Mouse (Mus musculus): ENCODE data around the gene Hnrnpl. TPM values are rescaled to one million over a fixed set of nuclear protein-coding genes. Genes with fewer than 3 reads are reported as not detected.

Hnrnpl gene
- total and polyA plus RNA-seq, 3 experiments, result 296 to 645 (median 371) TPM

- dilution Hi-C loops (cut with MboI; ENCODE audit: extremely low pct_ligation_motif_present, extremely low pct_unique_long_range_greater_than_20kb, low sequenced_read_pairs) (no loop called here), in situ Hi-C loops (cut with MboI; ENCODE audit: low pct_ligation_motif_present, low pct_unique_long_range_greater_than_20kb, low sequenced_read_pairs) (no loop called here)
- Histone ChIP-seq H3K27ac (ENCODE audit: insufficient read depth, low read depth) (no peak within 1 kb of the TSS; the same call in 1 of the 2 replicates), H3K4me3 (replicated peaks in 1 of 3; ENCODE audit: low read depth in 2 of 3, low read length in 2 of 3, poor library complexity in 1 of 3) (peak within 1 kb of the TSS; percentile 81 to 88 (median 86)), H3K27me3 (replicated peaks) (no peaks in the 10 kb centered on the region), H3K4me2 (ENCODE audit: insufficient read depth, low read depth, poor library complexity, severe bottlenecking) (peak within 1 kb of the TSS; percentile 83), H3K9ac (ENCODE audit: insufficient read depth, low read depth) (peak within 1 kb of the TSS; percentile 84), H3K36me3 (replicated peaks in 1 of 2; ENCODE audit: control insufficient read depth in 1 of 2, insufficient read depth in 1 of 2, low read length in 1 of 2) (peaks cover 19 to 38% of the 10 kb centered on the region in 2 experiments), H3K79me2 (replicated peaks; ENCODE audit: control insufficient read depth, extremely low read depth, insufficient read depth, poor library complexity, severe bottlenecking) (peaks cover 34% of the 10 kb centered on the region), H3K4me1 (ENCODE audit: control insufficient read depth in 1 of 2, insufficient read depth in 2 of 2) (peaks cover 14 to 40% of the 10 kb centered on the region in 2 experiments), H3K9me3 (replicated peaks; ENCODE audit: low read length) (no peaks in the 10 kb centered on the region)
- TF ChIP-seq NELFE (IDR thresholded peaks at IDR 0.05; ENCODE audit: low read depth, low read length) (peak; percentile 65; the same call in 1 of the 2 replicates), USF1 (IDR thresholded peaks at IDR 0.05; ENCODE audit: low read depth, low read length) (peak; percentile 45), ELF1 (IDR thresholded peaks at IDR 0.05; ENCODE audit: low read depth, low read length) (peak; percentile 94), ZMIZ1 (IDR thresholded peaks at IDR 0.05; ENCODE audit: low read depth, low read length) (no peak; the same call in 1 of the 2 replicates), POLR2AphosphoS2 (IDR thresholded peaks at IDR 0.05; ENCODE audit: low read depth, low read length) (no peak; the same call in 1 of the 2 replicates), E2F4 (IDR thresholded peaks at IDR 0.05; ENCODE audit: insufficient replicate concordance, low read depth, low read length) (no peak), TCF12 (IDR thresholded peaks at IDR 0.05; ENCODE audit: low read depth, low read length) (peak; percentile 65; the same call in 1 of the 2 replicates), NRF1 (IDR thresholded peaks at IDR 0.05; ENCODE audit: low read depth, low read length) (peak; percentile 74), MXI1 (IDR thresholded peaks at IDR 0.05; ENCODE audit: low read depth, low read length) (peak; percentile 93), MAFK (IDR thresholded peaks at IDR 0.05; ENCODE audit: insufficient replicate concordance, low read length) (no peak), JUND (conservative IDR thresholded peaks at IDR 0.05; ENCODE audit: low read depth, low read length) (no peak), SIN3A (IDR thresholded peaks at IDR 0.05; ENCODE audit: low read length) (peak; percentile 97), ZNF384 (IDR thresholded peaks at IDR 0.05; ENCODE audit: low read depth, low read length) (no peak), CHD1 (IDR thresholded peaks at IDR 0.05; ENCODE audit: low read depth, low read length) (no peak), MAZ (IDR thresholded peaks at IDR 0.05; ENCODE audit: low read depth, low read length) (peak; percentile 68; the same call in 1 of the 2 replicates), RCOR1 (conservative IDR thresholded peaks at IDR 0.05; ENCODE audit: low read depth, low read length) (0 out of 2 replicates have a peak, but pooled peaks have one; percentile 28), USF2 (conservative IDR thresholded peaks at IDR 0.05; ENCODE audit: low read depth, low read length) (no peak; the same call in 1 of the 2 replicates), CHD2 (IDR thresholded peaks at IDR 0.05; ENCODE audit: low read length) (peak; percentile 92), CTCF (conservative IDR thresholded peaks at IDR 0.05 in 1 of 2, IDR thresholded peaks at IDR 0.05 in 1 of 2; ENCODE audit: low read depth in 2 of 2, low read length in 2 of 2) (no peak), PAX5 (IDR thresholded peaks at IDR 0.05; ENCODE audit: low read length) (no peak), RAD21 (IDR thresholded peaks at IDR 0.05; ENCODE audit: low read depth, low read length) (no peak), KAT2A (IDR thresholded peaks at IDR 0.05; ENCODE audit: insufficient replicate concordance, low read length) (peak; percentile 100), TBP (conservative IDR thresholded peaks at IDR 0.05; ENCODE audit: low read depth, low read length) (peak; percentile 67; the same call in 1 of the 2 replicates), ZC3H11A (IDR thresholded peaks at IDR 0.05; ENCODE audit: low read depth, low read length) (no peak), MEF2A (IDR thresholded peaks at IDR 0.05; ENCODE audit: borderline replicate concordance, low read depth, low read length) (peak; percentile 44; the same call in 1 of the 2 replicates), MAX (IDR thresholded peaks at IDR 0.05; ENCODE audit: low read length) (peak; percentile 75), GABPA (IDR thresholded peaks at IDR 0.05; ENCODE audit: insufficient replicate concordance, low read depth, low read length) (peak; percentile 88; the same call in 1 of the 2 replicates), MYC (IDR thresholded peaks at IDR 0.05; ENCODE audit: low read depth, low read length) (peak; percentile 82), IRF4 (IDR thresholded peaks at IDR 0.05; ENCODE audit: low read depth, low read length) (peak; percentile 48; the same call in 1 of the 2 replicates), HCFC1 (IDR thresholded peaks at IDR 0.05; ENCODE audit: low read depth, low read length) (peak; percentile 97), ZKSCAN1 (IDR thresholded peaks at IDR 0.05; ENCODE audit: borderline replicate concordance, low read depth, low read length) (no peak), JUN (IDR thresholded peaks at IDR 0.05; ENCODE audit: insufficient read depth, low read depth, low read length) (no peak), BHLHE40 (IDR thresholded peaks at IDR 0.05; ENCODE audit: low read depth, low read length) (peak; percentile 79), POLR2A (IDR thresholded peaks at IDR 0.05; ENCODE audit: low read depth, low read length) (peak; percentile 83), SMC3 (IDR thresholded peaks at IDR 0.05; ENCODE audit: low read depth, low read length) (no peak), EP300 (IDR thresholded peaks at IDR 0.05; ENCODE audit: low read length) (no peak), ETS1 (conservative IDR thresholded peaks at IDR 0.05; ENCODE audit: low read depth, low read length) (0 out of 2 replicates have a peak, but pooled peaks have one; percentile 22), UBTF (IDR thresholded peaks at IDR 0.05; ENCODE audit: low read depth, low read length) (no peak)
- DNase-seq (ENCODE audit: extremely low read depth), result peak; percentile 100
Observed at GRCm38 (mm10) chr7:28766173-28766879, 42.0 kb upstream of the Hnrnpl start, which contains the start of gene Sirt2. TSS of gene Sirt2 (plus strand) at chr7:28766735.

Measured in CH12.LX (cell line).